Mouse (Mus musculus) heart, adult 8-10 months (tissue): ENCODE measurements around the gene Cebpzos. TPM values are rescaled to one million over a fixed set of nuclear protein-coding genes. Genes with fewer than 3 reads are reported as not detected.

Experiments
- DNase-seq: peaks from one replicate; pipeline ENCODE4 v3.0.0; 2022; ENCODE audit warnings: low spot score
- total RNA-seq, 4 experiments: library from RNA; stranded (reverse); gene quantifications; 2 replicates each; pipeline ENCODE4 v1.2.4; 2022

Gene Cebpzos
- 10 to 100 TPM; 64.4 to 75.7 (median 70.8) TPM for total RNA-seq

DNA sequence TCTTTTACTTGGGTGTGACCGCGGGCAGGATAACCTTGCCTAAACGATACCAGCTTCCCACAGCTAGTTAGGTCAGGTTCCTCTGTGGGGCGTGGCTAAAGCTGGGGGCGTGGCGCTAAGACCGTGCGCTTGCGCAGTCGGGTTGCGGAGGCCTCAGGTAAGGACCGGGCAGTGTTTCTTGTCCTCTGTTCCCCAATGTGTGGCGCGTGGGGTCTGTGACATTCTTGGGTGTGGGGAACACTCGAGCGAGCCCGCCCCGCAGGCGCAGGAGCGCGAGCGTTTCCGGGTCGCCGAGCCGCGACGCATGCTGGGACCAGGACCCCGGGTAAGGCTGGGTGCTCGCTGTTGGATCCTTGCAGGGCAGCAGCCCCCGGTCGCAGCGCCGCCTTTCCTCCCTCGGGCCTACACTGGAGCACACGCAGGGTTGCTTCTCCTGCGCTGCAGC is at the start of gene Cebpzos:
TSS of gene Cebpzos (plus strand) at position 132 of the 445 bp plus-strand sequence.
- peak; percentile 81 for DNase-seq

DNA sequence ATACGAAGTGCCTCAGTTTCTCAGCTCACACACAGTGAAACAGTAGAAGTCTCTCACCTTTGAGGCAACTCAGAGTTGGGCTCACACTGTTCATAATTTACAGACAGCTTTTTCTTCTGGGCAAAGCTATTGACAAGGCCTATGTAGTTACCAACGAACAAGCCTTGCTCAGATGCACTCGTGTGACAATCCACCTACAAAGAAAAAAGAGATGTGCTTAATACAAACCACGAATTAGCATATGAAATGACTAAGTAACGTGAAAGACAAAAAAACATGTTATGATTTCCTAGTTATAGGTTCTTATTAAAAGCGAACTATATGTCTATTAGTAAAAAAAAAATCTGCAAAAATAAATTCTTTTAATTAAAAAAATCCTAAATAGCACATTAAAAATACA is 42.4 kb upstream of the Cebpzos start:
- DNase-seq = no peak

DNA sequence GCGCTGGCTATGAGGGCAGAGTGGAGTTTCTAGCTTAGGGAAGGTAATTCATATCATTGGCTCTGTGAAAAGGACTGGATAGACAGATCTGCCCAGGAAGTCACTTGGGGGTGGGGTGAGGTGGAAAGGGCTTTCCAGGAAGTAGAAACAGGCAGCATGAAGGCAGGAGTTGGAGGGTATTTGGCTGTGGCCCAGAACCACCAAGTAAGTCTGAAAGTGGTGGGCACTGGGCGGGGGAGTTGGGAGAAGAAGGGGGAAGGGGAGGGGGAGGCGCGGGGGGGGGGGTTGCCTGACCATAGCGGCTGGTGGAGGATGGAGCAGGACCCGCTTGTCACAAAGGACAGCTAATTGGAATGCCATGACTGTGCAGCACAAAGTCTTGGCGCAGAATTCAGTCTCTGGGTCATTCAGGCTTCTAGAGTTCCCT is 34.4 kb upstream of the Cebpzos start:
- no peak for DNase-seq

DNA sequence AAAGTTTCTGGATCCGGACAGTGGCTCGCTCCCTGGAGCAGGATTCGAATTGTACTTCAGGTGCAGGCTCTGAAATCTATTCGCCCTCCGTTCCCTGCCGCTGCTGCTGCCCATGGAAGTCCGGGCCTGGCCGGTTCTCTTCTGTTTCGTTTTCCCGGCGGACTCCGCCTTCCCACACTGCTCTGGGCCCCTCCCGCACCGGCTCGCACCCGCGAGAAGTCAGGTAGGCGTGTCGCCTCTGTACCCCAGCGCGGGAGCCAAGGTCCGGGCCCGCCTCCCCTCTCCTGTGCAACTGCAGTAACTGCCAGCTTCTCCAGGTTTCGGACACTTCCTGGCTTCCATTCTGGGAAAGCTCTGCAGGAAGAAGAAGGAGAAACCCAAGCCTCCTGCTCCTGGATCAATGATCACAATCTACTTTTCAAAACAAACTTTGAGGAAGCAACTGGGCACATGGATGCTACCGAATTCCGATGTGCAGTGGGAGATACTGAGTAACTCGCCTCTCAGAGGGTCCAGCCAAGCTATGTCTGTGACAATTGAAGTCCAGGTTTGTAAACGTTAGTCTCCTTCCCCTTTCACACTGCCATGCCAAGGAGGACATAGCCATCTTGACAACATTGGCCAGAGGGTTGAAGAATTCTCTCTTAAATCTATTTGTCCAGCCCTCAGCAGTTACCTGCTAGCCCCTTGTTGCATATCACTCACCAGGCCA is 33.7 kb upstream of the Cebpzos start, which contains the start of gene Eif2ak2:
TSS of gene Eif2ak2 (minus strand) at position 173 of the 712 bp plus-strand sequence.
- peak; percentile 75 for DNase-seq

GRCm38 (mm10) chr17:78883291-78883690 is 33.0 kb upstream of the Cebpzos start:
- no peak for DNase-seq

GRCm38 (mm10) chr17:78885286-78886065 is 30.8 kb upstream of the Cebpzos start:
- no peak for DNase-seq

GRCm38 (mm10) chr17:78888554-78888953 is 27.7 kb upstream of the Cebpzos start:
- DNase-seq = no peak

DNA sequence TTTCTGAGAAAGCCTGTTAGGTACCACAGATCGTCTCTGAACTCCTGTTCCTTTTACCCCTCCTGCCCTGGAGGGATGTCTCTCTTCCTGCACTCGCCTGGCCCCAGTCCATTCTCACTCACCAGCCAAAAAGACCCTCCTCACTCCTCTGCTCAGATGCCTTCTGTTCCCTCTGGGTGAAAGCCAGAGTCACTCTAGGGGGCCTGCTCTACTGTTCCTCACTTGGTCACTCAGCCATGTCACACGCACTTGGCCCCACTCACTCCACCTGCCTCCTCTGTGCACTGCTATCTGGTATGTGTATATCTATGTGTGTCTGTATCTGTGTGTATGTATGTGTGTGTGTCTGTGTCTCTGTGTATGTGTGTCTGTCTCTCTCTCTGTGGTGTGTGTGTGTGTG is 27.1 kb upstream of the Cebpzos start:
- no peak for DNase-seq

DNA sequence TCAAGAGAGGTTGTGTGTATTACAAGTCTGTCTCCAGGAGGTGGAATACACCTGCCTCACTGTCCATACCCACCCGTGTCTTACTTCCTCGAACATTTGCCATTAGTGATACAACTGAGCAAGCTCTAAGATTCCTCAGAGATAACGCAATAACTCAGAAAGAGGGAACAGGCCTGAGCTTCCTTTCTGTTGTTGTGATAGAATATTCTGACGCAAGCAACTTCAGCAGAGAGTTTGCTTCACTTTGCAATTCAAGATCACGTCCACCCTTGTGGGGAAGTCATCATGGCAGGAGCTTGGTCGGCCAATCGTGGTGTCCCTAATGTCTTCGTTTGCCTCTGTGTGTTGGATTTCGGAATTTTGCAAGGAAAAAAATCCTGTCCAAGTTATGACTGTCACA is 25.3 kb upstream of the Cebpzos start:
- no peak for DNase-seq

- no peak for DNase-seq
Measured at GRCm38 (mm10) chr17:78894991-78895390, 21.3 kb upstream of the Cebpzos start.

DNA sequence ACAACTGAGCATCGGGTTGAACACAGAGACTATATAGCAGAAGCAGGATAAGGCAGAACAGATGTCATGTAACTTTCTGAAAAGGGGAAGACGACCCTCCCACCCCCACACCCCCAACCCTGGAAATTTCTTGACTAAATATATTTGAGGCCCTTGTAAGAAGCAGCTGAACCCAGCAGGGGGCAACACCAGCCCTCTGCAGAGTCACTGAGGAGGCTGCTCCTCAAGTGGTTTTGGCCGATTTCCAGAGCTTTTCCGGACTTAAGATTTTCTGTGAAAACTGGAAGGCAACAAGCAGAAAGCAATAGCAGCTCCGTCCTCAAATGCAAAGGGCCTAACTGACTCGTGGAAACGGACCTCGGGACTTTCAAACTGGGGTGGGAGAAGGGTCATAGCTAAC is 20.9 kb upstream of the Cebpzos start:
- peak; percentile 40 for DNase-seq

DNA sequence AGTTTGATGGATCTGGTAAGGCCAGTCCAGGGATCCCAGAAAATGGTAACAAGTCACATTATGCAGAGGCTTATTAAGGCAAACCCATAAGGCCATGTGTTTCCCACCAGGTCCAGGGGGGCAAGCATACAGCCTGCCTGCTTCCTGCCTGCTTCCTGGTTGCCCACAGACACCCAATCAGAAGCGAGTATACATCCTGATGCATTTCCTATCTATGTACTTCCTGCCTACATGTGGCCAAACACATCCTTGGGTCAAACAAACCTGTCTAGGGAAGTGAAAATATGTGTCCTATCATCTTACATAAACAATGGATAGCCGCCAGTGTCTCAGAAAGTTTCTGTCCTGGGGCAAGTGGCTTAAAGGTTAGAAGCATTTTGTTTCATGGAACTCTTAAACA is 13.1 kb upstream of the Cebpzos start:
- no peak for DNase-seq

GRCm38 (mm10) chr17:78906892-78907291 is 9.4 kb upstream of the Cebpzos start, which contains the start of gene Sult6b1:
Gene Sult6b1 (minus strand): TSS chr17:78906992.
- no peak for DNase-seq

DNA sequence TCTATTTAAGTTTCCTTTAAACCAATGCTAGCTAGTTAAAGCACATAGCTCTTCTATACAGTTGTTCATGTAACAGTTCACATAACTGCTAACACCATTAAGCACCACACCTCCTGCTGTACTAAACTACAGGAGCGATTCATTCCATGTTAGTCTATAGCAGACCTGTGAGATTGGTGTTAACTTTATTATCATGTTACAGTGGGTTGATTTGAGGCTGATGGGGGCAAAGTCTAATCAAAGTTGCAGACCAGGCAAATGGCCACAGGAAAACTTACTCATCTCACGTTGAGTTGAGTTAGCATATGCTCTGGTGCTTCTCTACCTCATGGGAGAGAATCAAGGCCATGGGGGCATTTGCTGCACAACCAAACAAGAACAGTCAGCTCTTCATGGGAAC is 6.9 kb upstream of the Cebpzos start:
- no peak for DNase-seq

GRCm38 (mm10) chr17:78912861-78913281 is 3.4 kb upstream of the Cebpzos start:
- DNase-seq = no peak

DNA sequence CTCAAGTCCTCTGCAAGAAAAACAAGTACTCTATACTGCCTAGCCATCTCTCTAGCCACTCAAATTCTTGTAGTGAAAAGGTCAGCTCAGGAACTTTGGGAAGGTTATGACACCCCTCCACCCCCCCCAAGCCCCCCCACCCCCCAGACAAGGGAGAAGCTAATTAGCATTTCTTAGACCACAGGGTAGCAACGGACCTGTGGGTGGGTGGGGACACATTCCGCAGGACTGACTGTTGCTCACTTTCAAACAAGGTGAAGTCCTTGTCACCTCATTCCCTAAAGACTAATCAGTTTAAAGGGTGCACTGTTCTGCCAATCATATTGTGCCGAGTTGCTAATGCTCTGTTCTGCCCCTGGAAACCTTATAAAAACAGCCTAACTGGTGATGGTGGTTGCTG is 2.4 kb upstream of the Cebpzos start:
- no peak for DNase-seq

GRCm38 (mm10) chr17:78915772-78916171 is 528 bp upstream of the Cebpzos start:
- no peak for DNase-seq

GRCm38 (mm10) chr17:78916899-78917298 is 599 bp downstream of the Cebpzos start:
- no peak for DNase-seq

- no peak for DNase-seq
Measured at GRCm38 (mm10) chr17:78917696-78918095, 1.4 kb downstream of the Cebpzos start.

GRCm38 (mm10) chr17:78935857-78936256 is 19.6 kb downstream of the Cebpzos start:
- DNase-seq = no peak

GRCm38 (mm10) chr17:78936466-78937228 is 20.3 kb downstream of the Cebpzos start, which contains the start of the genes Cebpz and Ndufaf7:
Gene Cebpz (minus strand): TSS chr17:78937066.
Gene Ndufaf7 (plus strand): TSS chr17:78937136.
- peak; percentile 97 for DNase-seq
